Mouse (Mus musculus) heart, embryonic 10.5 days (tissue): ENCODE data around the gene Hectd4. TPM values are rescaled to one million over a fixed set of nuclear protein-coding genes. Genes with fewer than 3 reads are reported as not detected.
"Not testable (repeated sequence)": the region's sequence is repeated elsewhere in the genome, so short reads cannot be mapped to it uniquely, and the experiment has no call there.

Experiments used
- DNase-seq: peaks from one replicate; pipeline ENCODE4 v3.0.0-alpha.2; 2017; ENCODE audit warnings: low spot score
- H3K27ac ChIP-seq: fragments of 300-500 bp; sonication (generic); 2 replicates; pipeline ENCODE4 v1.5.1; 2016; ENCODE audit warnings: mild to moderate bottlenecking
- H3K27me3 ChIP-seq: fragments of 300-500 bp; sonication (generic); 2 replicates; pipeline ENCODE4 v1.6.1; 2016; ENCODE audit warnings: mild to moderate bottlenecking; ENCODE audit not compliant: poor library complexity, insufficient read depth, severe bottlenecking
- H3K36me3 ChIP-seq: fragments of 300-500 bp; sonication (generic); 2 replicates; pipeline ENCODE4 v1.6.1; 2016; ENCODE audit warnings: mild to moderate bottlenecking, moderate library complexity
- H3K4me1 ChIP-seq: fragments of 300-500 bp; sonication (generic); 2 replicates; pipeline ENCODE4 v1.6.1; 2016; ENCODE audit warnings: mild to moderate bottlenecking
- H3K4me3 ChIP-seq: fragments of 300-500 bp; sonication (generic); 2 replicates; pipeline ENCODE4 v1.5.1; 2016; ENCODE audit warnings: mild to moderate bottlenecking, moderate library complexity
- H3K9me3 ChIP-seq: fragments of 300-500 bp; sonication (generic); 2 replicates; pipeline ENCODE4 v1.6.1; 2016; ENCODE audit warnings: mild to moderate bottlenecking, moderate library complexity
- WGBS: fragments of 180-500 bp; shearing (Covaris S2); methylation state at CpG from one replicate; pipeline ENCODE4 v1.1.7; 2016; 5-methylcytosine and 5-hydroxymethylcytosine counted together
- polyA plus RNA-seq: library from polyadenylated mRNA; unstranded; fragments of >200 nt; fragmentation: Nextera tagmentation; extraction: Ambion mirVana; gene quantifications from 2 replicates; pipeline ENCODE4 v1.2.1, GENCODE M21; 2016

The Hectd4 gene
- polyA plus RNA-seq, 1 experiment from 2014 or later: 4.8 TPM

- no peak for DNase-seq
- Histone ChIP-seq H3K9me3 (no peaks in the 10 kb centered on the region), H3K27ac (no peak overlapping the region), H3K27me3 (no peaks in the 10 kb centered on the region), H3K36me3 (peaks cover 68% of the 10 kb centered on the region), H3K4me1 (peaks cover 5% of the 10 kb centered on the region; the same call in 1 of the 2 replicates), H3K4me3 (no peak overlapping the region)
- WGBS: 88% methylated on average over 9 of the region's 9 CpGs
These were observed 63.0 kb downstream of the Hectd4 start for GRCm38 (mm10) chr5:121283051-121283450.

GRCm38 (mm10) chr5:121284816-121285215 lies 64.8 kb downstream of the Hectd4 start:
- Histone ChIP-seq H3K4me3 (no peak overlapping the region), H3K4me1 (peaks cover 5% of the 10 kb centered on the region; the same call in 1 of the 2 replicates), H3K27me3 (no peaks in the 10 kb centered on the region), H3K27ac (no peak overlapping the region), H3K9me3 (no peaks in the 10 kb centered on the region), H3K36me3 (peaks cover 71% of the 10 kb centered on the region)
- no peak for DNase-seq
- WGBS: 75% methylated on average over 5 of the region's 5 CpGs

GRCm38 (mm10) chr5:121287213-121287612 lies 67.2 kb downstream of the Hectd4 start:
- Histone ChIP-seq H3K36me3 (peaks cover 77% of the 10 kb centered on the region), H3K4me3 (no peak overlapping the region), H3K27ac (no peak overlapping the region), H3K4me1 (peaks cover 9% of the 10 kb centered on the region), H3K9me3 (no peaks in the 10 kb centered on the region), H3K27me3 (no peaks in the 10 kb centered on the region)
- DNase-seq: no peak
- 93% methylated on average over 2 of the region's 2 CpGs for WGBS

- Histone ChIP-seq H3K4me3 (no peak overlapping the region), H3K27ac (no peak overlapping the region), H3K4me1 (peaks cover 9% of the 10 kb centered on the region), H3K9me3 (no peaks in the 10 kb centered on the region), H3K27me3 (no peaks in the 10 kb centered on the region), H3K36me3 (peaks cover 85% of the 10 kb centered on the region)
- DNase-seq: no peak
- 89% methylated on average over 3 of the region's 3 CpGs for WGBS
These were observed 70.3 kb downstream of the Hectd4 start for GRCm38 (mm10) chr5:121290289-121290688.

DNA sequence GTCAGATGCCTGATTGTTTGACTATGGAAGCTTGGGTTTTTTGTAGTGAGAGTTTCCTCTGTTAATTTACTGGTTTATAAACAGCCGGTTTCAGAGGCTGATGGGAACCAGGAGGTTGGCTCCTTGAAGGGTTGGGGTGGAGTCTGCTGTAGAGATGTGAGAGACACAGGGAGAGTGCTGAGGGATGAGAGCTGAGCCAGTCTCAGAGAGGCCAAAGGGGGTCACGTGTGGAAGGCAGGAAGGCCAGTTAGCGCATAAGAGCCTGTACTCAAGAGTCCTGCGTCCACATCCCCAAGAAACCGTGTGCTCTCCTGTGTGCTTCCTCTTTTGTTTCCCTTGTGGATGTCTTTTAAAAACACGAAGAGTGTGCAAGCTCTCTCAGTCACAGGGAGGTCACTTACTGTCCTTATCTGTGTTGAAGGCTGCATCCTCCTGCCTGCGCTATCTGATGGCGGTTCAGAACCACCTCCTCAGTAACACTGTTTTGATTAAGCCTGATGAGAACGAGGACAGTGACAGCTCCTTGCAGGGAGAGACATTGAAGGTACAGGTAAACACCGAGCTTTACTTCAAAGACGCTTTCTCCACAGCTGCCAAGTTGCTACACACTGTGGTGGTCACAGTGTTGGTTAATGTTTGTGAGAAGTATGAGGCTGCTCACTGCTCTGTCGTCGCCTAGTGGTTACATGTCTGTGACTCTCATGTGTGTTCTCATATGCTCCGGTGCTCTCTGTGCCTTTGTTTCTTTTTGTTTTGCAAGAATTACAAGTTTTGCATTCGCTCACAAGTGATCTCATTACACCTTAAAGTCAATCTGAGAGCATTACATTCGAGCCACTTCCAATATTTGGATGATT lies 72.5 kb downstream of the Hectd4 start:
- Histone ChIP-seq H3K9me3 (no peaks in the 10 kb centered on the region), H3K27ac (no peak overlapping the region), H3K36me3 (peaks cover 90% of the 10 kb centered on the region), H3K27me3 (no peaks in the 10 kb centered on the region), H3K4me1 (peaks cover 9% of the 10 kb centered on the region), H3K4me3 (no peak overlapping the region)
- WGBS: 60% methylated on average over 16 of the region's 16 CpGs
- no peak for DNase-seq

DNA sequence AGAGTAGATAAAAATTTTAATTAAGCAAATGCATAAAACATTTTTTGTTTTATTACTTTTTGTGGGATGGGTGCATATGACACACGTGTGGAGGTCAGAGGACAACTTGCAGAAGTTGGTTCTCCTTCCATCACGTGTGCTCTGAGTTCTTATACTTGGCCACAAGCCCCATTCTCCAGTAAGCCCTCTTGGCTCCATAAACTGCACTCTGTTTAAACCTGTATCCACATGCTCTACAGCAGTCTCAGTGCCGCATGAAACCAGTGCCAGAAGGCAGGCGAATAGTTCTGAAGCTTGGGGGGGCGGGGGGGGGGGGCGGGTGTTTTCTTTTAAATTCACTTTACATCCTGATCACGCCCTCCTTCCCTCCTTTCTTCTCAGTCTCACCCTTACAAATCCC lies 85.0 kb downstream of the Hectd4 start:
- Histone ChIP-seq H3K4me3 (no peak overlapping the region), H3K27ac (no peak overlapping the region), H3K9me3 (no peaks in the 10 kb centered on the region), H3K27me3 (no peaks in the 10 kb centered on the region), H3K36me3 (peaks cover 90% of the 10 kb centered on the region), H3K4me1 (no peaks in the 10 kb centered on the region)
- DNase-seq: no peak
- WGBS: 93% methylated on average over 7 of the region's 7 CpGs

GRCm38 (mm10) chr5:121307620-121308019 lies 87.6 kb downstream of the Hectd4 start:
- no peak for DNase-seq
- no peaks in the 10 kb centered on the region for H3K4me1 ChIP-seq
- WGBS: 82% methylated on average over 3 of the region's 3 CpGs

GRCm38 (mm10) chr5:121311576-121311975 lies 91.6 kb downstream of the Hectd4 start:
- WGBS: 92% methylated on average over 8 of the region's 8 CpGs

More at GRCm38 (mm10) chr5:121307620-121308019, 87.6 kb downstream of the Hectd4 start:
- Histone ChIP-seq H3K36me3 (peaks cover 94% of the 10 kb centered on the region), H3K27me3 (no peaks in the 10 kb centered on the region), H3K4me3 (no peak overlapping the region), H3K9me3 (no peaks in the 10 kb centered on the region), H3K27ac (no peak overlapping the region)

DNA sequence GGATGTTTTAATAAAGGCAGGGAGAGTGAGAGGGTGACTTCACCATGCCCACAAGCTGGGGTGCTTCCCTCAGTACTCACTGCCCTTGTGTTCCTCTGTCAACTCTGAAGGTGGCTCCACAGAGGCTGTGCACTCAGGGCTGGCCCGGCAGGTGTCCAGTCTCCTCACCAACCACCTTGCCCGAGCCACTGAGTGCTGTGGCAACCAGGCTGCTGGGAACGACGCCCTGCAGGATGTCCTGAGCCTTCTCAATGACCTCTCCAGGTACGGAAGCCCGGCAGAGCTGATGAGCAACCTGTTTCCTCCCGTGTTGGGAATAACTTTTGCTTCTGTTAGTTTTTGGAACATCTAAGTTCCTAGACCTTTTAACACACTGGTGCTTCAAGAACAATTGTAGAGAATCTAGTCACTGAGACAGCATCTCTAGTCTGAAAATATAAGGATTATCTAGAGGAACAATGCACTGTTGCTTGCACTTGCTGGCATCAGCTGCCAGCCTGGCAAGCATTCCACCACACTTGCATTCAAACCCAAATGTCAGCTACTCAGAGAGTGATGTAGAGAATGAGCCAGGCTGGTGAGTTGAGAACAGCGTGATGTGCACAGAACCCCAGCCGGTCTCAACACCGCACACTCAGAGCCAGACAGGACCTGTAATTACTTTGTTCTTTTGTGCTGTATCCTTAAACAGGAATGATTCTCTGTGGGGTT lies 93.9 kb downstream of the Hectd4 start:
- Histone ChIP-seq H3K4me3 (no peak overlapping the region), H3K36me3 (peaks cover 96% of the 10 kb centered on the region), H3K9me3 (no peaks in the 10 kb centered on the region), H3K27ac (no peak overlapping the region), H3K4me1 (no peaks in the 10 kb centered on the region), H3K27me3 (no peaks in the 10 kb centered on the region)
- no peak for DNase-seq
- WGBS: 88% methylated on average over 10 of the region's 10 CpGs

More at GRCm38 (mm10) chr5:121311576-121311975, 91.6 kb downstream of the Hectd4 start:
- Histone ChIP-seq H3K9me3 (no peaks in the 10 kb centered on the region), H3K36me3 (peaks cover 96% of the 10 kb centered on the region), H3K4me1 (no peaks in the 10 kb centered on the region), H3K4me3 (no peak overlapping the region), H3K27ac (no peak overlapping the region), H3K27me3 (no peaks in the 10 kb centered on the region)
- no peak for DNase-seq

GRCm38 (mm10) chr5:121326079-121326805 lies 106.2 kb downstream of the Hectd4 start:
- Histone ChIP-seq H3K36me3 (peaks cover 89% of the 10 kb centered on the region), H3K27me3 (no peaks in the 10 kb centered on the region), H3K9me3 (no peaks in the 10 kb centered on the region), H3K4me3 (no peak overlapping the region), H3K27ac (no peak overlapping the region), H3K4me1 (no peaks in the 10 kb centered on the region)
- DNase-seq: no peak
- WGBS: 92% methylated on average over 14 of the region's 14 CpGs

GRCm38 (mm10) chr5:121329333-121330058 lies 109.5 kb downstream of the Hectd4 start:
- 76% methylated on average over 11 of the region's 11 CpGs for WGBS
- no peaks in the 10 kb centered on the region for H3K27me3 ChIP-seq
- peaks cover 89% of the 10 kb centered on the region for H3K36me3 ChIP-seq
- H3K9me3 ChIP-seq: no peaks in the 10 kb centered on the region
- DNase-seq: no peak
- H3K4me1 ChIP-seq: no peaks in the 10 kb centered on the region
- H3K4me3 ChIP-seq: peak overlapping the region; percentile 40
- H3K27ac ChIP-seq: peak overlapping the region; percentile 39; the same call in 1 of the 2 replicates

- not testable (repeated sequence) for H3K4me1 ChIP-seq, DNase-seq, H3K27me3 ChIP-seq, H3K9me3 ChIP-seq
- H3K27ac ChIP-seq: peak overlapping the region; percentile 81; the same call in 1 of the 2 replicates
- peak overlapping the region; percentile 40; the same call in 1 of the 2 replicates for H3K4me3 ChIP-seq
- WGBS: 76% methylated on average over 15 of the region's 19 CpGs
- peaks cover 90% of the 10 kb centered on the region for H3K36me3 ChIP-seq
These were observed 110.3 kb downstream of the Hectd4 start for GRCm38 (mm10) chr5:121330154-121330816.
